Mouse (Mus musculus) stomach, embryonic 14.5 days (tissue): Measurements from ENCODE around the gene Setd5. TPM values are rescaled to one million over a fixed set of nuclear protein-coding genes. Genes with fewer than 3 reads are reported as not detected.

Experiments
- ATAC-seq: fragments of 200-750 bp; cut with Nextera tagmentation; 2 replicates; pipeline ENCODE4 v1.8.0; 2017; ENCODE audit warnings: low read depth, moderate TSS enrichment; ENCODE audit not compliant: insufficient number of reproducible peaks, insufficient read depth, low FRiP score
- H3K27ac ChIP-seq: fragments of 300-500 bp; sonication (generic); 2 replicates; pipeline ENCODE4 v1.5.1; 2014; ENCODE audit warnings: mild to moderate bottlenecking, low read length, moderate library complexity, mixed read lengths
- H3K27me3 ChIP-seq: fragments of 300-500 bp; sonication (generic); 2 replicates; pipeline ENCODE4 v1.6.1; 2014; ENCODE audit warnings: low read length, control low read depth, mixed read lengths; ENCODE audit not compliant: control insufficient read depth, insufficient read depth
- H3K36me3 ChIP-seq: fragments of 300-500 bp; sonication (generic); 2 replicates; pipeline ENCODE4 v1.6.1; 2014; ENCODE audit warnings: mild to moderate bottlenecking, control low read depth, low read length, moderate library complexity, mixed read lengths; ENCODE audit not compliant: control insufficient read depth, insufficient read depth
- H3K4me1 ChIP-seq: fragments of 300-500 bp; sonication (generic); 2 replicates; pipeline ENCODE4 v1.6.1; 2014; ENCODE audit warnings: low read length, control low read depth, mixed read lengths; ENCODE audit not compliant: control insufficient read depth, insufficient read depth
- H3K4me2 ChIP-seq: fragments of 300-500 bp; sonication (generic); replicated peaks from 2 replicates; pipeline ENCODE4 v1.6.1; 2014; ENCODE audit warnings: low read depth, low read length, control low read depth
- H3K4me3 ChIP-seq: fragments of 300-500 bp; sonication (generic); 2 replicates; pipeline ENCODE4 v1.5.1; 2014; ENCODE audit warnings: low read depth, low read length, control low read depth
- H3K9ac ChIP-seq: fragments of 300-500 bp; sonication (generic); replicated peaks from 2 replicates; pipeline ENCODE4 v1.6.1; 2014; ENCODE audit warnings: low read depth, mild to moderate bottlenecking, control low read depth, low read length, moderate library complexity, mixed read lengths
- H3K9me3 ChIP-seq: fragments of 300-500 bp; sonication (generic); 2 replicates; pipeline ENCODE4 v1.6.1; 2016; ENCODE audit warnings: low read depth, low read length, control low read depth; ENCODE audit not compliant: control insufficient read depth
- WGBS: fragments of 180-500 bp; shearing (Covaris S2); extraction: QIAGEN DNeasy Blood & Tissue Kit; methylation state at CpG from one replicate; pipeline ENCODE4 v1.1.7; 2014; 5-methylcytosine and 5-hydroxymethylcytosine counted together
- polyA plus RNA-seq: library from polyadenylated mRNA; unstranded; fragments of >200 nt; fragmentation: Nextera tagmentation; extraction: Ambion mirVana; gene quantifications from 2 replicates; pipeline ENCODE4 v1.2.1, GENCODE M21; 2014

Setd5 gene
- polyA plus RNA-seq, 1 experiment from 2014 or later = 123 TPM

- Histone ChIP-seq H3K9ac (no peak overlapping the region), H3K4me1 (no peaks in the 10 kb centered on the region), H3K9me3 (no peaks in the 10 kb centered on the region), H3K27me3 (no peaks in the 10 kb centered on the region), H3K4me2 (no peak overlapping the region), H3K4me3 (no peak overlapping the region), H3K36me3 (peaks cover 2% of the 10 kb centered on the region; the same call in 1 of the 2 replicates), H3K27ac (no peak overlapping the region)
- ATAC-seq = no peak
- WGBS = 92% methylated on average over 10 of the region's 10 CpGs
Observed at GRCm38 (mm10) chr6:113160106-113160505, 82.9 kb downstream of the Setd5 start.

GRCm38 (mm10) chr6:113161982-113162381 lies 84.8 kb downstream of the Setd5 start:
- WGBS = 79% methylated on average over 1 of the region's 1 CpGs
- Histone ChIP-seq H3K27ac (no peak overlapping the region), H3K36me3 (no peaks in the 10 kb centered on the region; the same call in 1 of the 2 replicates), H3K4me3 (no peak overlapping the region), H3K4me2 (no peak overlapping the region), H3K9me3 (no peaks in the 10 kb centered on the region), H3K4me1 (peaks cover 5% of the 10 kb centered on the region; the same call in 1 of the 2 replicates), H3K9ac (no peak overlapping the region), H3K27me3 (no peaks in the 10 kb centered on the region)
- ATAC-seq = no peak

- no peak overlapping the region for H3K4me3 ChIP-seq
- no peaks in the 10 kb centered on the region for H3K27me3 ChIP-seq
- peaks cover 9% of the 10 kb centered on the region; the same call in 1 of the 2 replicates for H3K4me1 ChIP-seq
- H3K9ac ChIP-seq = no peak overlapping the region
- no peak for ATAC-seq
- H3K4me2 ChIP-seq = no peak overlapping the region
- no peak overlapping the region for H3K27ac ChIP-seq
- H3K9me3 ChIP-seq = no peaks in the 10 kb centered on the region
- no peaks in the 10 kb centered on the region; the same call in 1 of the 2 replicates for H3K36me3 ChIP-seq
Observed at GRCm38 (mm10) chr6:113163513-113163912, 86.3 kb downstream of the Setd5 start.

GRCm38 (mm10) chr6:113166661-113167251 lies 89.6 kb downstream of the Setd5 start:
- WGBS = 49% methylated on average over 17 of the region's 17 CpGs
- Histone ChIP-seq H3K36me3 (no peaks in the 10 kb centered on the region), H3K4me1 (peaks cover 9% of the 10 kb centered on the region; the same call in 1 of the 2 replicates), H3K4me3 (no peak overlapping the region), H3K27me3 (no peaks in the 10 kb centered on the region), H3K27ac (no peak overlapping the region), H3K4me2 (no peak overlapping the region; the same call in 1 of the 2 replicates), H3K9ac (no peak overlapping the region), H3K9me3 (no peaks in the 10 kb centered on the region)
- peak; percentile 70 for ATAC-seq

GRCm38 (mm10) chr6:113168316-113168975 lies 91.3 kb downstream of the Setd5 start:
- 88% methylated on average over 7 of the region's 7 CpGs for WGBS
- Histone ChIP-seq H3K36me3 (no peaks in the 10 kb centered on the region), H3K9ac (no peak overlapping the region), H3K4me1 (peaks cover 9% of the 10 kb centered on the region; the same call in 1 of the 2 replicates), H3K4me3 (no peak overlapping the region), H3K9me3 (no peaks in the 10 kb centered on the region), H3K4me2 (no peak overlapping the region), H3K27me3 (no peaks in the 10 kb centered on the region), H3K27ac (no peak overlapping the region)
- no peak for ATAC-seq

- no peak for ATAC-seq
- 53% methylated on average over 3 of the region's 3 CpGs for WGBS
- H3K4me2 ChIP-seq = no peak overlapping the region
- no peaks in the 10 kb centered on the region for H3K9me3 ChIP-seq
- no peak overlapping the region for H3K9ac ChIP-seq
- H3K4me1 ChIP-seq = peaks cover 9% of the 10 kb centered on the region; the same call in 1 of the 2 replicates
- no peaks in the 10 kb centered on the region for H3K27me3 ChIP-seq
- no peaks in the 10 kb centered on the region for H3K36me3 ChIP-seq
- no peak overlapping the region for H3K4me3 ChIP-seq
- no peak overlapping the region for H3K27ac ChIP-seq
Observed at GRCm38 (mm10) chr6:113169852-113170251, 92.7 kb downstream of the Setd5 start.

GRCm38 (mm10) chr6:113170651-113171050 lies 93.5 kb downstream of the Setd5 start:
- Histone ChIP-seq H3K4me1 (peaks cover 9% of the 10 kb centered on the region; the same call in 1 of the 2 replicates), H3K9me3 (no peaks in the 10 kb centered on the region), H3K4me2 (no peak overlapping the region), H3K9ac (no peak overlapping the region), H3K27ac (no peak overlapping the region), H3K4me3 (no peak overlapping the region), H3K27me3 (no peaks in the 10 kb centered on the region), H3K36me3 (no peaks in the 10 kb centered on the region)
- 89% methylated on average over 8 of the region's 8 CpGs for WGBS
- ATAC-seq = no peak

GRCm38 (mm10) chr6:113172011-113172410 lies 94.8 kb downstream of the Setd5 start:
- H3K9ac ChIP-seq = no peak overlapping the region
- ATAC-seq = no peak
- H3K4me1 ChIP-seq = peaks cover 4% of the 10 kb centered on the region; the same call in 1 of the 2 replicates

More at GRCm38 (mm10) chr6:113172011-113172410, 94.8 kb downstream of the Setd5 start:
- no peaks in the 10 kb centered on the region for H3K27me3 ChIP-seq
- no peaks in the 10 kb centered on the region for H3K9me3 ChIP-seq
- no peaks in the 10 kb centered on the region for H3K36me3 ChIP-seq
- no peak overlapping the region for H3K4me3 ChIP-seq
- H3K4me2 ChIP-seq = no peak overlapping the region
- no peak overlapping the region for H3K27ac ChIP-seq
